Mouse (Mus musculus) C2C12 (cell line): ENCODE results near the gene Tra2a.

ENCODE experiments used
- CTCF ChIP-seq: IDR thresholded peaks from one replicate; pipeline ENCODE4 v1.5.1; 2011; ENCODE audit not compliant: control insufficient read depth, insufficient read depth, insufficient read length
- MAX ChIP-seq: IDR thresholded peaks from one replicate; pipeline ENCODE4 v1.6.1; 2011; ENCODE audit warnings: mild to moderate bottlenecking, control low read depth

DNA sequence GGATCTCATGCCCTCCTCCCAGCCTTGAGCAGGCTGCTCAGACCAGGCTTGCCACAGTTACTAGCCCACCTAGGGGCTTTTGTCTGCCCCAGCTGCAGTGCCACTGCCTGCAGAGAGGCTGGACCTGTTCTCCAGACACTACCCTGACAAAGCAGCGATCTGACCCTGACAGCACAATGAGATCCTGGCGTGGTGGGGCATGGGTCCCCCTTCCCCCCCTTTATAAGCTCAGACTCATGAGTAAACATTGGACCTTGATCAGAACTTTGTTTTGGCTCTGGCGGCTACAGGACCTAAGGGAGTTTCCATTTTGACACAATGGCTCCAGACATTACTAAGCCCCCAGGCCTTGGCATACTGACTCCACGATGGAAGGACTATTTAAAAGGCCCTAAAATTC, 10.1 kb upstream of the Tra2a start:
- TF ChIP-seq CTCF (no peak), MAX (no peak)
